21 mouse cellular contexts compared by ENCODE assay signal in genomic region chr2:74187963-74188790, GRCm38 (mm10).
DNase-seq lines count a peak whose midpoint lies in the region; ATAC-seq and TF ChIP-seq lines count a peak whose summit lies in the region.
"Had no signal": no experiment of that assay in that cellular context is flagged by ENCODE, and none has a peak within 500 bp of the region (broad histone marks: within the 10 kb centered on the region; RNA-seq: fewer than 3 reads in every experiment).

No protein-coding gene starts in this region.

- H3K27me3 ChIP-seq in hindbrain, embryonic 13.5 days = no peaks in the 10 kb centered on the region
- no peaks in the 10 kb centered on the region for H3K27me3 ChIP-seq in hindbrain, embryonic 12.5 days
- H3K27me3 ChIP-seq in lung, embryonic 16.5 days (ENCODE audit: control insufficient read depth, insufficient read depth, low read depth, low read length) = no peaks in the 10 kb centered on the region
- H3K27me3 ChIP-seq in embryonic facial prominence, embryonic 13.5 days = no peaks in the 10 kb centered on the region
- no peaks in the 10 kb centered on the region for H3K27me3 ChIP-seq in limb, embryonic 14.5 days (ENCODE audit: control insufficient read depth, insufficient read depth, low read length)
- H3K27me3 ChIP-seq: CH12.LX; heart, embryonic 15.5 days; liver, embryonic 13.5 days; midbrain, embryonic 15.5 days had no signal

- peaks cover 9% of the 10 kb centered on the region for H3K4me1 ChIP-seq in hindbrain, embryonic 13.5 days (replicated peaks)
- H3K4me1 ChIP-seq in hindbrain, embryonic 12.5 days = peaks cover 13% of the 10 kb centered on the region
- no peaks in the 10 kb centered on the region for H3K4me1 ChIP-seq in lung, embryonic 16.5 days (replicated peaks; ENCODE audit: control insufficient read depth, insufficient read depth, low read length)
- H3K4me1 ChIP-seq in embryonic facial prominence, embryonic 13.5 days = peaks cover 20% of the 10 kb centered on the region
- H3K4me1 ChIP-seq in limb, embryonic 14.5 days (ENCODE audit: control insufficient read depth, insufficient read depth, low read length) = peaks cover 27% of the 10 kb centered on the region
- H3K4me1 ChIP-seq: heart, embryonic 15.5 days; liver, embryonic 13.5 days; midbrain, embryonic 15.5 days had no signal

- no peak for ATAC-seq in hindbrain, embryonic 13.5 days (ENCODE audit: low FRiP score)
- no peak for ATAC-seq in hindbrain, embryonic 12.5 days (ENCODE audit: low FRiP score)
- peak; percentile 64; the same call in 1 of the 2 replicates for ATAC-seq in lung, embryonic 16.5 days (ENCODE audit: low read depth)
- no peak for ATAC-seq in embryonic facial prominence, embryonic 13.5 days (ENCODE audit: insufficient number of reproducible peaks, insufficient read depth, low FRiP score, low TSS enrichment, low read depth)
- peak; percentile 41; the same call in 1 of the 2 replicates for ATAC-seq in limb, embryonic 14.5 days (ENCODE audit: low FRiP score, low read depth)
- no peak for ATAC-seq in frontal cortex, adult (ENCODE audit: low TSS enrichment)
- ATAC-seq: forebrain, embryonic 14.5 days; inflammation-experienced regulatory T-cells, adult 6 months; midbrain, embryonic 15.5 days had no signal

- 26% methylated on average over 8 of the region's 8 CpGs for WGBS in hindbrain, embryonic 13.5 days
- 28% methylated on average over 8 of the region's 8 CpGs for WGBS in hindbrain, embryonic 12.5 days
- WGBS in lung, embryonic 16.5 days = 17% methylated on average over 8 of the region's 8 CpGs
- 14% methylated on average over 8 of the region's 8 CpGs for WGBS in embryonic facial prominence, embryonic 13.5 days
- 7% methylated on average over 8 of the region's 8 CpGs for WGBS in limb, embryonic 14.5 days

- H3K27ac ChIP-seq in hindbrain, embryonic 13.5 days = peak overlapping the region; percentile 12; the same call in 1 of the 2 replicates
- H3K27ac ChIP-seq in hindbrain, embryonic 12.5 days = no peak overlapping the region
- H3K27ac ChIP-seq in lung, embryonic 16.5 days (ENCODE audit: low read length) = no peak overlapping the region
- H3K27ac ChIP-seq in embryonic facial prominence, embryonic 13.5 days = peak overlapping the region; percentile 28; the same call in 1 of the 2 replicates
- H3K27ac ChIP-seq in limb, embryonic 14.5 days (replicated peaks; ENCODE audit: low read depth, low read length) = no peak overlapping the region
- H3K27ac ChIP-seq: heart, embryonic 15.5 days; liver, embryonic 13.5 days; midbrain, embryonic 15.5 days had no signal

- no peak overlapping the region for H3K9ac ChIP-seq in hindbrain, embryonic 13.5 days
- H3K9ac ChIP-seq in hindbrain, embryonic 12.5 days = no peak overlapping the region
- no peak overlapping the region for H3K9ac ChIP-seq in lung, embryonic 16.5 days (ENCODE audit: low read length)
- H3K9ac ChIP-seq in embryonic facial prominence, embryonic 13.5 days = no peak overlapping the region
- no peak overlapping the region for H3K9ac ChIP-seq in limb, embryonic 14.5 days (ENCODE audit: low read depth, low read length, severe bottlenecking)
- H3K9ac ChIP-seq: heart, embryonic 15.5 days; liver, embryonic 13.5 days; midbrain, embryonic 15.5 days had no signal

- DNase-seq in lung, postnatal 10 days = no peak
- no peak for DNase-seq in limb, embryonic 14.5 days (ENCODE audit: low spot score)
- DNase-seq: adrenal gland, postnatal 25 days; cerebellum, adult 11 months; cerebellum, postnatal 14 days; gastrocnemius, postnatal 25 days; kidney, postnatal 10 days; liver, embryonic 13.5 days; right cerebral cortex, postnatal 25 days; thymus, adult 18-20 months had no signal

- no peak overlapping the region for H3K4me2 ChIP-seq in hindbrain, embryonic 13.5 days
- no peak overlapping the region for H3K4me2 ChIP-seq in hindbrain, embryonic 12.5 days (replicated peaks)
- 0 out of 2 replicates have a peak overlapping the region, but pooled peaks have one; percentile 10 for H3K4me2 ChIP-seq in lung, embryonic 16.5 days (ENCODE audit: low read depth, low read length)
- H3K4me2 ChIP-seq in embryonic facial prominence, embryonic 13.5 days = no peak overlapping the region
- 0 out of 2 replicates have a peak overlapping the region, but pooled peaks have one; percentile 6 for H3K4me2 ChIP-seq in limb, embryonic 14.5 days (replicated peaks; ENCODE audit: low read depth, low read length, severe bottlenecking)
- H3K4me2 ChIP-seq: heart, embryonic 15.5 days; liver, embryonic 13.5 days; midbrain, embryonic 15.5 days had no signal

- no peak overlapping the region for H3K4me3 ChIP-seq in hindbrain, embryonic 13.5 days
- no peak overlapping the region for H3K4me3 ChIP-seq in hindbrain, embryonic 12.5 days
- no peak overlapping the region for H3K4me3 ChIP-seq in lung, embryonic 16.5 days (ENCODE audit: low read length)
- H3K4me3 ChIP-seq in embryonic facial prominence, embryonic 13.5 days = no peak overlapping the region
- no peak overlapping the region for H3K4me3 ChIP-seq in limb, embryonic 14.5 days (replicated peaks; ENCODE audit: low read length)
- H3K4me3 ChIP-seq: heart, embryonic 15.5 days; liver, embryonic 13.5 days; midbrain, embryonic 15.5 days; myocyte had no signal

- 0 out of 2 replicates have a peak, but pooled peaks cover 7% of the 10 kb centered on the region for H3K9me3 ChIP-seq in hindbrain, embryonic 13.5 days
- H3K9me3 ChIP-seq in hindbrain, embryonic 12.5 days (replicated peaks) = no peaks in the 10 kb centered on the region; the same call in 1 of the 2 replicates
- peaks cover 3% of the 10 kb centered on the region; the same call in 1 of the 2 replicates for H3K9me3 ChIP-seq in lung, embryonic 16.5 days (ENCODE audit: control insufficient read depth, low read length)
- peaks cover 6% of the 10 kb centered on the region; the same call in 1 of the 2 replicates for H3K9me3 ChIP-seq in embryonic facial prominence, embryonic 13.5 days
- no peaks in the 10 kb centered on the region for H3K9me3 ChIP-seq in limb, embryonic 14.5 days (ENCODE audit: control insufficient read depth, low read length)
- H3K9me3 ChIP-seq: heart, embryonic 15.5 days; midbrain, embryonic 15.5 days had no signal

- no peaks in the 10 kb centered on the region for H3K36me3 ChIP-seq in hindbrain, embryonic 13.5 days
- H3K36me3 ChIP-seq in hindbrain, embryonic 12.5 days = no peaks in the 10 kb centered on the region
- no peaks in the 10 kb centered on the region for H3K36me3 ChIP-seq in lung, embryonic 16.5 days (ENCODE audit: control insufficient read depth, insufficient read depth, low read length)
- no peaks in the 10 kb centered on the region for H3K36me3 ChIP-seq in embryonic facial prominence, embryonic 13.5 days
- H3K36me3 ChIP-seq in limb, embryonic 14.5 days (ENCODE audit: control insufficient read depth, insufficient read depth, low read length) = no peaks in the 10 kb centered on the region
- H3K36me3 ChIP-seq: heart, embryonic 15.5 days; liver, embryonic 13.5 days; midbrain, embryonic 15.5 days had no signal

- no peak for TF ChIP-seq POLR2A in limb, embryonic 14.5 days (IDR thresholded peaks at IDR 0.05; ENCODE audit: borderline replicate concordance, extremely low read depth, insufficient read depth, insufficient read length)

Comparison
In these comparisons a context has a peak if more than half of its experiments do, and no peak if none do; other contexts are left out.
1. H3K27ac ChIP-seq: peak in hindbrain, embryonic 13.5 days (single experiment) and embryonic facial prominence, embryonic 13.5 days (single experiment); none in hindbrain, embryonic 12.5 days (single experiment), lung, embryonic 16.5 days (single experiment) and limb, embryonic 14.5 days (single experiment).
2. ATAC-seq: peak in lung, embryonic 16.5 days (single experiment) and limb, embryonic 14.5 days (single experiment); none in hindbrain, embryonic 13.5 days (single experiment), hindbrain, embryonic 12.5 days (single experiment), embryonic facial prominence, embryonic 13.5 days (single experiment) and frontal cortex, adult (single experiment).
3. H3K4me2 ChIP-seq: peak in lung, embryonic 16.5 days (single experiment) and limb, embryonic 14.5 days (single experiment); none in hindbrain, embryonic 13.5 days (single experiment), hindbrain, embryonic 12.5 days (single experiment) and embryonic facial prominence, embryonic 13.5 days (single experiment).